Mouse (Mus musculus): ENCODE measurements around the gene Upk3b.

DNA sequence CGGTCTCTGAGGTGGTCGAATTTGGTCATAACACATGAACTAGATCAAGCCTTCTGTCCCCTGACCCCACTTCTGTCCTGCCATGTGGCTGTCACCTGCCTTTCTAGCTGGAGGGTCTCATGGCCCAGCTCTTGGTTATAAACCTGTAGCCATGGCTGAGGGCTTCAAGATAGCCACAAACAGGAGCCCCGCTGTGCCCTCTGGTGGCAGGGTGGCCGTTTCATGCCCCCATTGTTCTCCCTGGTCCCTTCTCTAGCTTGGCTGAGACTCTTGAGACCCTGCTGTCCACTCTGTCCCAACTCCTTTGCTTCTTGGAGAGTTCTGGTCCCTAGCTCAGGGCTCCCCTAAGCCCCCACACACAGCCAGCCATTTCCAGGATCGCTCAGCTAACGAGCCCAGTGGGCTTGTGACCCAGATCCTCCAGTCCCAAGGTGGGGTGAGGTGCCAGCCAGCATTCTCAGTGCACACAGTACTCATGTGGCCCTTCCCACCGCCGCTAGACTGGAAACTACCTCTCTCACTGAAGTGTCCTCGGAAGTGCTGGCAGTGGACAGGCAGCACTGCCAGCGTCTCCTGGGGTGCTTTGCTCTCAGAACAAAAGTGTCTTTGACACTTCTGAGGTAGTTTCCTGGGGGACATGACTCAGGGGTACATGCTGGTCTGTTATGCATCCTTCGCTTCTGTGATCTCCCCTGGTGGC is 10.5 kb upstream of the Upk3b start:
- TF ChIP-seq CTCF (IDR thresholded peaks at IDR 0.05; ENCODE audit: extremely low read depth, insufficient read length, insufficient replicate concordance, low read depth, low read length) (no peak), POLR2A (IDR thresholded peaks at IDR 0.05; ENCODE audit: low read depth, low read length) (no peak)
